Mouse (Mus musculus): Measurements from ENCODE around the gene Gpsm3. TPM values are rescaled to one million over a fixed set of nuclear protein-coding genes. Genes with fewer than 3 reads are reported as not detected.

The Gpsm3 gene
- polyA plus RNA-seq, 1 experiment from 2014 or later = 4.8 TPM

- under 1% methylated on average over 38 of the region's 38 CpGs for WGBS
- Histone ChIP-seq H3K4me2 (peak overlapping the region; percentile 90), H3K4me1 (ENCODE audit: control insufficient read depth, insufficient read depth, low read length) (peaks cover 45% of the 10 kb centered on the region), H3K9me3 (ENCODE audit: control insufficient read depth, low read length) (no peaks in the 10 kb centered on the region), H3K36me3 (ENCODE audit: control insufficient read depth, insufficient read depth, low read length) (no peaks in the 10 kb centered on the region; the same call in 1 of the 2 replicates), H3K27me3 (ENCODE audit: control insufficient read depth, insufficient read depth, low read length) (no peaks in the 10 kb centered on the region), H3K9ac (ENCODE audit: low read length) (peak overlapping the region; percentile 79), H3K27ac (ENCODE audit: low read depth, low read length) (peak overlapping the region; percentile 99), H3K4me3 (ENCODE audit: low read depth, low read length) (peak overlapping the region; percentile 45)
- ATAC-seq (ENCODE audit: low FRiP score) = peak; percentile 82
- DNase-seq (ENCODE audit: low spot score, missing footprints) = peak; percentile 99
These were observed 2.7 kb upstream of the Gpsm3 start for GRCm38 (mm10) chr17:34586796-34587422.

GRCm38 (mm10) chr17:34587423-34587811 is 2.2 kb upstream of the Gpsm3 start:
- Histone ChIP-seq H3K4me2 (peak overlapping the region; percentile 90), H3K9ac (ENCODE audit: low read length) (peak overlapping the region; percentile 79), H3K4me1 (ENCODE audit: control insufficient read depth, insufficient read depth, low read length) (peaks cover 45% of the 10 kb centered on the region), H3K27ac (ENCODE audit: low read depth, low read length) (peak overlapping the region; percentile 99), H3K4me3 (ENCODE audit: low read depth, low read length) (peak overlapping the region; percentile 45), H3K27me3 (ENCODE audit: control insufficient read depth, insufficient read depth, low read length) (no peaks in the 10 kb centered on the region), H3K9me3 (ENCODE audit: control insufficient read depth, low read length) (no peaks in the 10 kb centered on the region), H3K36me3 (ENCODE audit: control insufficient read depth, insufficient read depth, low read length) (no peaks in the 10 kb centered on the region; the same call in 1 of the 2 replicates)
- DNase-seq (ENCODE audit: low spot score, missing footprints) (peak; percentile 100), ATAC-seq (ENCODE audit: low FRiP score) (peak; percentile 83)
- WGBS = under 1% methylated on average over 47 of the region's 50 CpGs

- Histone ChIP-seq H3K4me2 (peak overlapping the region; percentile 90), H3K27me3 (ENCODE audit: control insufficient read depth, insufficient read depth, low read length) (no peaks in the 10 kb centered on the region), H3K9me3 (ENCODE audit: control insufficient read depth, low read length) (no peaks in the 10 kb centered on the region), H3K27ac (ENCODE audit: low read depth, low read length) (peak overlapping the region; percentile 99), H3K9ac (ENCODE audit: low read length) (peak overlapping the region; percentile 79), H3K4me3 (ENCODE audit: low read depth, low read length) (peak overlapping the region; percentile 45), H3K4me1 (ENCODE audit: control insufficient read depth, insufficient read depth, low read length) (peaks cover 45% of the 10 kb centered on the region), H3K36me3 (ENCODE audit: control insufficient read depth, insufficient read depth, low read length) (no peaks in the 10 kb centered on the region; the same call in 1 of the 2 replicates)
- 4% methylated on average over 19 of the region's 19 CpGs for WGBS
- DNase-seq (ENCODE audit: low spot score, missing footprints) (no peak), ATAC-seq (ENCODE audit: low FRiP score) (no peak)
These were observed 1.8 kb upstream of the Gpsm3 start for GRCm38 (mm10) chr17:34587814-34588213.

DNA sequence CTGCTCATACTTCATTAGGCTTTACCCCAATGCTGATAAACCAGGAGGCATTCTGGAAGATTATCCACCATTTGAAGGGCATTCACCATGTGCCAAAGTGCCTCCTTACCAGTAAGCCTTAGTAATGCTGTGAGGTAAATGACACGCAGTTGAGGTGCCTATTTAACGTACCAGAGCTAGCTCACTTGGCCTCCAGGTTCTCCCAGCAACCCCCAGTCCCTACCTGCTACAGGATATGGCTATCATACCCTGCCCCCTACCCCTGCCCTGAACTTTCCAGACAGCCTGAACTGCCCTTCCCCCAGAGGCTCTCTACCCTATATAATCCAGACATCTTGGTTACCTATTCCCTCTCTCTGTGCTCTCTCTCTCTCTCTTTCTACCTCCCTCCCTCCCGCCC is 839 bp upstream of the Gpsm3 start:
- H3K4me1 ChIP-seq (ENCODE audit: control insufficient read depth, insufficient read depth, low read length) = peaks cover 50% of the 10 kb centered on the region
- H3K9ac ChIP-seq (ENCODE audit: low read length) = no peak overlapping the region
- no peak for ATAC-seq (ENCODE audit: low FRiP score)
- H3K4me2 ChIP-seq = no peak overlapping the region
- no peaks in the 10 kb centered on the region for H3K27me3 ChIP-seq (ENCODE audit: control insufficient read depth, insufficient read depth, low read length)
- 63% methylated on average over 3 of the region's 3 CpGs for WGBS
- H3K27ac ChIP-seq (ENCODE audit: low read depth, low read length) = no peak overlapping the region; the same call in 1 of the 2 replicates
- no peaks in the 10 kb centered on the region; the same call in 1 of the 2 replicates for H3K36me3 ChIP-seq (ENCODE audit: control insufficient read depth, insufficient read depth, low read length)
- no peaks in the 10 kb centered on the region for H3K9me3 ChIP-seq (ENCODE audit: control insufficient read depth, low read length)
- no peak overlapping the region for H3K4me3 ChIP-seq (ENCODE audit: low read depth, low read length)
- DNase-seq (ENCODE audit: low spot score, missing footprints) = no peak

DNA sequence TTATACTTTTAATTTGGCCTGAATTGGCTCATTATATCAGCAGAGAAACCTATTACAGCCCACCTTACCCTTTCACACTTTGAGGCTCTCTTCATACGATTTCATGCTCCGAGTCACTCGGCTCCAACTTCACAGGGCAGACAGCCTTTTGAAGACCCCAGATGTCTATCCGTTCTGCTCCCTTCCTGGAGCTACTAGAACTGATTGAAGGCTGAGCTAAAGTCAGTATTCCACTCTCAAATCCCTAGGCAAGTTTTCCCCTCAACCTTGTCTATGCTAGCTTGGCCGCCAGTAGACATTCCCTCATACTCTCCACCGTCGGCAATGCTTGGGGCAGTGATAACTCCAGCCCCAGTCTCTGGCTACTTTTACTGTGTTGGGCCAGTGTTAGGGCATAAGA is 400 bp upstream of the Gpsm3 start:
- DNase-seq (ENCODE audit: low spot score, missing footprints) = no peak
- H3K9me3 ChIP-seq (ENCODE audit: control insufficient read depth, low read length) = no peaks in the 10 kb centered on the region
- no peaks in the 10 kb centered on the region for H3K27me3 ChIP-seq (ENCODE audit: control insufficient read depth, insufficient read depth, low read length)
- H3K36me3 ChIP-seq (ENCODE audit: control insufficient read depth, insufficient read depth, low read length) = no peaks in the 10 kb centered on the region; the same call in none of the 2 replicates
- 49% methylated on average over 7 of the region's 7 CpGs for WGBS
- no peak overlapping the region for H3K9ac ChIP-seq (ENCODE audit: low read length)
- no peak overlapping the region for H3K4me3 ChIP-seq (ENCODE audit: low read depth, low read length)
- ATAC-seq (ENCODE audit: low FRiP score) = no peak
- no peak overlapping the region for H3K4me2 ChIP-seq
- H3K27ac ChIP-seq (ENCODE audit: low read depth, low read length) = peak overlapping the region; percentile 11; the same call in 1 of the 2 replicates
- peaks cover 55% of the 10 kb centered on the region for H3K4me1 ChIP-seq (ENCODE audit: control insufficient read depth, insufficient read depth, low read length)

DNA sequence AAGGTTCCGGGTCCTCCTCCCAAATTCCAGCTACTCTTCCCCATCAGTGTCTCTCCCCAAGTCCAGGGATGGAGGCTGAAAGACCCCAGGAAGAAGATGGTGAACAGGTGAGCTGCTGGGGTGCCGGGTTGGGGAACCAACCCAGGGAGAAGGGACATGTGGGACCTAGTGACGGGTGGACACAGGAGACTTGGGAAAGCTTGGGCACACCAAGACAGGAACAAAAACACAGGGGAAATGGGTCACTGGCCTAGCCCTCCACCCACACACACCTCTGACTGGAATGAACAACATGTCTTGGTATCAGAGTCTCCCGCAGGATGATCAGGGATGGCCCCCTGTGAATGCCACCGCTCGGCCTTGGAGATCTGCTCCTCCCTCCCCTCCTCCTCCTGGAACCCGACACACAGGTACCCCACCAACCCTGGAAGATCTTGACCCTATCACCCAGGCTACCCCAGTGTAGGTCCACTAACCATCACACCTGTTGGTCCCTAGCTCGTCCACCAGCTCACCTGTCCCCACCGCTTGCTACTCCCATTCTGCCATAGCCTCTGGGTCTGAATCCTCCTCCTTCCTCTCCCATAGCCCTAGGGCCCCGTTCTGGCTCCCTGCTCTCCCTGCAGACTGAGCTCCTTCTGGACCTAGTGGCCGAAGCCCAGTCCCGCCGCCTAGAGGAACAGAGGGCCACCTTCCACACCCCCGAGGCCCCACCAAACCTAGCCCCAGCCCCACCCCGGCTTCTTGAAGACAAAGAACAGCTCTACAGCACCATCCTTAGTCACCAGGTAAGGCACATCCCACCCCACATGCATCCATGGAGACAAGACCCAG is 765 bp downstream of the Gpsm3 start:
- no peak for ATAC-seq (ENCODE audit: low FRiP score)
- no peaks in the 10 kb centered on the region for H3K9me3 ChIP-seq (ENCODE audit: control insufficient read depth, low read length)
- H3K4me2 ChIP-seq = peak overlapping the region; percentile 82; the same call in 1 of the 2 replicates
- H3K4me1 ChIP-seq (ENCODE audit: control insufficient read depth, insufficient read depth, low read length) = peaks cover 65% of the 10 kb centered on the region
- 64% methylated on average over 15 of the region's 15 CpGs for WGBS
- no peak overlapping the region for H3K4me3 ChIP-seq (ENCODE audit: low read depth, low read length)
- peak overlapping the region; percentile 97 for H3K27ac ChIP-seq (ENCODE audit: low read depth, low read length)
- no peak for DNase-seq (ENCODE audit: low spot score, missing footprints)
- peak overlapping the region; percentile 96; the same call in 1 of the 2 replicates for H3K9ac ChIP-seq (ENCODE audit: low read length)
- H3K27me3 ChIP-seq (ENCODE audit: control insufficient read depth, insufficient read depth, low read length) = no peaks in the 10 kb centered on the region
- H3K36me3 ChIP-seq (ENCODE audit: control insufficient read depth, insufficient read depth, low read length) = peaks cover 3% of the 10 kb centered on the region; the same call in 1 of the 2 replicates

- no peaks in the 10 kb centered on the region for H3K9me3 ChIP-seq (ENCODE audit: control insufficient read depth, low read length)
- WGBS = 1% methylated on average over 21 of the region's 21 CpGs
- peak within 1 kb of the TSS; percentile 96 for H3K9ac ChIP-seq (ENCODE audit: low read length)
- H3K4me3 ChIP-seq (ENCODE audit: low read depth, low read length) = peak within 1 kb of the TSS; percentile 73
- H3K4me2 ChIP-seq = peak within 1 kb of the TSS; percentile 82
- H3K27ac ChIP-seq (ENCODE audit: low read depth, low read length) = peak within 1 kb of the TSS; percentile 97
- ATAC-seq (ENCODE audit: low FRiP score) (peak; percentile 24), DNase-seq (ENCODE audit: low spot score, missing footprints) (peak; percentile 98)
- H3K27me3 ChIP-seq (ENCODE audit: control insufficient read depth, insufficient read depth, low read length) = no peaks in the 10 kb centered on the region
- peaks cover 58% of the 10 kb centered on the region for H3K4me1 ChIP-seq (ENCODE audit: control insufficient read depth, insufficient read depth, low read length)
- peaks cover 5% of the 10 kb centered on the region; the same call in 1 of the 2 replicates for H3K36me3 ChIP-seq (ENCODE audit: control insufficient read depth, insufficient read depth, low read length)
These were observed 1.7 kb downstream of the Gpsm3 start, which contains the start of gene Pbx2 for GRCm38 (mm10) chr17:34591029-34591993. Pbx2 (plus strand) TSS chr17:34591266.

DNA sequence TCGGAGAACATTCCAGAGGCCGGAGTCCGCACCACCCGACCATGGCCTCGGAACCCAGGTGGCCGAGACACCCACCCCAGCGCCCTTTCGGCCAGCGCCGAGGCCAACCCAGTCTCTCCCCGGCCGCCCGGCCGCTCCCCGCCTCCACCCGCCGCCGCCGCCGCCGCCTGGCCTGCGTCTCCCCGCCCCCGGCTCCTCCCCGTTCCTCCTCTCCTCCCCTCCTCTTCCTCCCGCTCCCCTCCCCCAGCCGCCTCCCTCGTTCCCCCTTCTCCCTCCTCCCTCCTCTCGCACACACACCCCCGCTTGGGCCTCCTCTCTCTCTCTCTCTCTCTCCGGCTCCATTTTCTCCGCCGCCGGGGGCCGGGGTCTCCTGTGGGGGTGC is 2.4 kb downstream of the Gpsm3 start:
- no peaks in the 10 kb centered on the region for H3K27me3 ChIP-seq (ENCODE audit: control insufficient read depth, insufficient read depth, low read length)
- ATAC-seq (ENCODE audit: low FRiP score) (peak; percentile 56), DNase-seq (ENCODE audit: low spot score, missing footprints) (no peak)
- H3K9me3 ChIP-seq (ENCODE audit: control insufficient read depth, low read length) = no peaks in the 10 kb centered on the region
- H3K4me1 ChIP-seq (ENCODE audit: control insufficient read depth, insufficient read depth, low read length) = peaks cover 55% of the 10 kb centered on the region
- peak overlapping the region; percentile 82 for H3K4me2 ChIP-seq
- H3K27ac ChIP-seq (ENCODE audit: low read depth, low read length) = peak overlapping the region; percentile 97
- H3K9ac ChIP-seq (ENCODE audit: low read length) = peak overlapping the region; percentile 96
- H3K36me3 ChIP-seq (ENCODE audit: control insufficient read depth, insufficient read depth, low read length) = peaks cover 5% of the 10 kb centered on the region; the same call in 1 of the 2 replicates
- WGBS = under 1% methylated on average over 20 of the region's 35 CpGs
- H3K4me3 ChIP-seq (ENCODE audit: low read depth, low read length) = peak overlapping the region; percentile 73
